Mouse (Mus musculus): ENCODE measurements at regions not wholly inside any gene's neighbourhood (a gene's known extent, or its start where the extent isn't known, plus 50 kb on each side); places are given as distances from the start of the nearest gene placed in this dataset.

- Histone ChIP-seq H3K4me3 (ENCODE audit: insufficient read depth in 1 of 2, low read depth in 1 of 2, low read length in 2 of 2, poor library complexity in 1 of 2, severe bottlenecking in 1 of 2) (no peak overlapping the region), H3K9me3 (ENCODE audit: control insufficient read depth, insufficient read depth, low read depth, low read length) (no peaks in the 10 kb centered on the region), H3K27ac (ENCODE audit: insufficient read depth, low read depth, low read length, poor library complexity, severe bottlenecking) (no peak overlapping the region), H3K9ac (ENCODE audit: insufficient read depth, low read depth, low read length, poor library complexity, severe bottlenecking) (no peak overlapping the region), H3K4me1 (ENCODE audit: control insufficient read depth in 2 of 2, insufficient read depth in 2 of 2, low read length in 2 of 2, poor library complexity in 1 of 2) (no peaks in the 10 kb centered on the region), H3K36me3 (ENCODE audit: control insufficient read depth, insufficient read depth, low read length, poor library complexity, severe bottlenecking) (no peaks in the 10 kb centered on the region)
- in situ Hi-C loops (cut with MboI; ENCODE audit: low sequenced_read_pairs in 2 of 2, unreplicated experiment in 2 of 2), result no loop called here
- TF ChIP-seq MAFK (IDR thresholded peaks at IDR 0.05; ENCODE audit: insufficient read depth, low read depth, low read length), result no peak
- no peak for TF ChIP-seq ZNF384 (IDR thresholded peaks at IDR 0.05; ENCODE audit: low read depth, low read length)
- no peak for TF ChIP-seq ZC3H11A (IDR thresholded peaks at IDR 0.05; ENCODE audit: borderline replicate concordance, low read depth, low read length)
- no peak for TF ChIP-seq CHD2 (IDR thresholded peaks at IDR 0.05; ENCODE audit: low read depth, low read length)
- no peak for TF ChIP-seq HCFC1 (IDR thresholded peaks at IDR 0.05; ENCODE audit: borderline replicate concordance, insufficient read depth, low read length)
- no peak for DNase-seq (ENCODE audit: low read depth, low spot score)
These were observed 88.9 kb downstream of the Emp1 start for GRCm38 (mm10) chr6:135451165-135451797.

DNA sequence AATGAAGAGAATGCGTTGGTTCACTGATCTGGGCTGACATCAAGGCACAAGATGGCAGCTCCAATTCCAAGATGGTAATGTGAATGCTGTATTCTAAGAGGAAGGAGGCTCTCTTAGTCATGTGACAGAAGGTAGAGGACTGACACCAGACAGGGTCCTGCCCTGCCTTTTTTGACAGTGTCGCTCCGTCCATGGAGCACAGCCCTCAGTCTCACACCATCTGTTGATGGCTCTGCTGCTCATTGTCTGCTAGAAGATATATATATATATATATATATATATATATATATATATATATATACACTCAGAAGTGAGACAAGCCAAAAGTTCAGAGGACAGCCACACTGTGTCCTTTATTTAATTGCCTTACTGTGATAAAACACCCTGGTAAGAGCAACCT lies 90.7 kb downstream of the Emp1 start:
- in situ Hi-C loops (cut with MboI; ENCODE audit: low sequenced_read_pairs in 2 of 2, unreplicated experiment in 2 of 2), result no loop called here
- no peak overlapping the region for H3K4me3 ChIP-seq (ENCODE audit: insufficient read depth in 1 of 2, low read depth in 1 of 2, low read length in 2 of 2, poor library complexity in 1 of 2, severe bottlenecking in 1 of 2)
- no peak for DNase-seq (ENCODE audit: low read depth, low spot score)
- H3K36me3 ChIP-seq (ENCODE audit: control insufficient read depth, insufficient read depth, low read length, poor library complexity, severe bottlenecking), result no peaks in the 10 kb centered on the region
- no peaks in the 10 kb centered on the region for H3K9me3 ChIP-seq (ENCODE audit: control insufficient read depth, insufficient read depth, low read depth, low read length)
- TF ChIP-seq ZC3H11A (IDR thresholded peaks at IDR 0.05; ENCODE audit: borderline replicate concordance, low read depth, low read length) (no peak), HCFC1 (IDR thresholded peaks at IDR 0.05; ENCODE audit: borderline replicate concordance, insufficient read depth, low read length) (no peak), CHD2 (IDR thresholded peaks at IDR 0.05; ENCODE audit: low read depth, low read length) (no peak), ZNF384 (IDR thresholded peaks at IDR 0.05; ENCODE audit: low read depth, low read length) (no peak), MAFK (IDR thresholded peaks at IDR 0.05; ENCODE audit: insufficient read depth, low read depth, low read length) (no peak)
- H3K4me1 ChIP-seq (ENCODE audit: control insufficient read depth in 2 of 2, insufficient read depth in 2 of 2, low read length in 2 of 2, poor library complexity in 1 of 2), result no peaks in the 10 kb centered on the region
- no peak overlapping the region for H3K9ac ChIP-seq (ENCODE audit: insufficient read depth, low read depth, low read length, poor library complexity, severe bottlenecking)
- H3K27ac ChIP-seq (ENCODE audit: insufficient read depth, low read depth, low read length, poor library complexity, severe bottlenecking), result no peak overlapping the region

- Histone ChIP-seq H3K9ac (ENCODE audit: insufficient read depth, low read depth, low read length, poor library complexity, severe bottlenecking) (no peak overlapping the region), H3K4me3 (ENCODE audit: insufficient read depth in 1 of 2, low read depth in 1 of 2, low read length in 2 of 2, poor library complexity in 1 of 2, severe bottlenecking in 1 of 2) (no peak overlapping the region), H3K36me3 (ENCODE audit: control insufficient read depth, insufficient read depth, low read length, poor library complexity, severe bottlenecking) (no peaks in the 10 kb centered on the region), H3K27ac (ENCODE audit: insufficient read depth, low read depth, low read length, poor library complexity, severe bottlenecking) (no peak overlapping the region), H3K4me1 (ENCODE audit: control insufficient read depth in 2 of 2, insufficient read depth in 2 of 2, low read length in 2 of 2, poor library complexity in 1 of 2) (no peaks in the 10 kb centered on the region), H3K9me3 (ENCODE audit: control insufficient read depth, insufficient read depth, low read depth, low read length) (no peaks in the 10 kb centered on the region)
- in situ Hi-C loops (cut with MboI; ENCODE audit: low sequenced_read_pairs in 2 of 2, unreplicated experiment in 2 of 2), result no loop called here
- DNase-seq (ENCODE audit: low read depth, low spot score), result no peak
- no peak for TF ChIP-seq MAFK (IDR thresholded peaks at IDR 0.05; ENCODE audit: insufficient read depth, low read depth, low read length)
- TF ChIP-seq ZNF384 (IDR thresholded peaks at IDR 0.05; ENCODE audit: low read depth, low read length), result no peak
- TF ChIP-seq CHD2 (IDR thresholded peaks at IDR 0.05; ENCODE audit: low read depth, low read length), result no peak
- TF ChIP-seq ZC3H11A (IDR thresholded peaks at IDR 0.05; ENCODE audit: borderline replicate concordance, low read depth, low read length), result no peak
- no peak for TF ChIP-seq HCFC1 (IDR thresholded peaks at IDR 0.05; ENCODE audit: borderline replicate concordance, insufficient read depth, low read length)
These were observed 110.2 kb downstream of the Emp1 start for GRCm38 (mm10) chr6:135472495-135472894.

DNA sequence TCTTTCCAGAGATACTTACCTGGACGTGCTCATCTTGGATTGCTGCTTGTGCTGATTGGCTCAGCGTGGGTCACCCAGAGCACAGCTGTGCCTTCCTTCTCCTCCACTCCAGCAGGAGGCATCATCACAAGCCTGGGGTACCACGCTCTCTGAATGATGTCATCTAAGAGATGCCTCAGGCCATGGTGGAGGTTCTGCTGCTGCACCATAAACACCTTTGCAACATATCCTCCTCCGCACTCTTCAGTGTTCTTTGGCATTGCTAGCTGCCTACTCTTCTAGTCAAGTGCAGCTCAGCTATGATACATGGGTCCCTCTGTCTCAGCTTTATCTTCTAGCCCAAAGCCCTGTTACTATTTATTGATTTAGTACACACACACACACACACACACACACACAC lies 110.8 kb downstream of the Emp1 start:
- H3K9ac ChIP-seq (ENCODE audit: insufficient read depth, low read depth, low read length, poor library complexity, severe bottlenecking), result no peak overlapping the region
- H3K4me3 ChIP-seq (ENCODE audit: insufficient read depth in 1 of 2, low read depth in 1 of 2, low read length in 2 of 2, poor library complexity in 1 of 2, severe bottlenecking in 1 of 2), result no peak overlapping the region
- no peak for DNase-seq (ENCODE audit: low read depth, low spot score)
- no peaks in the 10 kb centered on the region for H3K4me1 ChIP-seq (ENCODE audit: control insufficient read depth in 2 of 2, insufficient read depth in 2 of 2, low read length in 2 of 2, poor library complexity in 1 of 2)
- H3K36me3 ChIP-seq (ENCODE audit: control insufficient read depth, insufficient read depth, low read length, poor library complexity, severe bottlenecking), result no peaks in the 10 kb centered on the region
- H3K9me3 ChIP-seq (ENCODE audit: control insufficient read depth, insufficient read depth, low read depth, low read length), result no peaks in the 10 kb centered on the region
- H3K27ac ChIP-seq (ENCODE audit: insufficient read depth, low read depth, low read length, poor library complexity, severe bottlenecking), result no peak overlapping the region
- in situ Hi-C loops (cut with MboI; ENCODE audit: low sequenced_read_pairs in 2 of 2, unreplicated experiment in 2 of 2), result no loop called here
- TF ChIP-seq ZC3H11A (IDR thresholded peaks at IDR 0.05; ENCODE audit: borderline replicate concordance, low read depth, low read length) (no peak), MAFK (IDR thresholded peaks at IDR 0.05; ENCODE audit: insufficient read depth, low read depth, low read length) (no peak), CHD2 (IDR thresholded peaks at IDR 0.05; ENCODE audit: low read depth, low read length) (no peak), HCFC1 (IDR thresholded peaks at IDR 0.05; ENCODE audit: borderline replicate concordance, insufficient read depth, low read length) (no peak), ZNF384 (IDR thresholded peaks at IDR 0.05; ENCODE audit: low read depth, low read length) (no peak)

Data from ES-E14 (cell line).